Mouse (Mus musculus): ENCODE results near the gene Nxn.

Nxn gene

GRCm38 (mm10) chr11:76334966-76335365 is 64.0 kb downstream of the Nxn start:
- in situ Hi-C loops (cut with MboI): no loop called here

- in situ Hi-C loops (cut with MboI): no loop called here
Observed at GRCm38 (mm10) chr11:76332240-76332639, 66.7 kb downstream of the Nxn start.

GRCm38 (mm10) chr11:76328522-76329290 is 70.2 kb downstream of the Nxn start:
- in situ Hi-C loops (cut with MboI): no loop called here

- in situ Hi-C loops (cut with MboI): no loop called here
Observed at GRCm38 (mm10) chr11:76328084-76328483, 70.9 kb downstream of the Nxn start.

GRCm38 (mm10) chr11:76326672-76327071 is 72.3 kb downstream of the Nxn start:
- in situ Hi-C loops (cut with MboI): no loop called here

DNA sequence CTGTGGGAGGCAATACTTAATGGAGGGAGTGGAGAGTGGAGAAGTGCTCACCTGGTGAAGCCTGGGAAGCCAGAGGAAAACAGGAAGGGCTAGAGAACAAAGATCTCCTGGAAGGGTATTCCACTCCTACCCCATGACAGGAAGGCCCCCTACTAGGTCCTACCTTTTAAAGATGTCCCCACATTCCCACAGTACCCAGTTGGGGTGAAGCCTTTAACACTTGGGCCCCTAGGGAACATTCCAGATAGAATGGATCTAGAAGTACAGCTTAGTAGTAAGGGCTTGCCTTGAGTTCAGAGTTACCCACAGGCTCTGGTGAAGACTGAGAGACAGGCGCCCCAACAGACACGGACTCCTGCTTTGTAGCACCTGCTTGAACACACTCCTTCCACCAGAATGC is 72.9 kb downstream of the Nxn start:
- in situ Hi-C loops (cut with MboI): no loop called here

DNA sequence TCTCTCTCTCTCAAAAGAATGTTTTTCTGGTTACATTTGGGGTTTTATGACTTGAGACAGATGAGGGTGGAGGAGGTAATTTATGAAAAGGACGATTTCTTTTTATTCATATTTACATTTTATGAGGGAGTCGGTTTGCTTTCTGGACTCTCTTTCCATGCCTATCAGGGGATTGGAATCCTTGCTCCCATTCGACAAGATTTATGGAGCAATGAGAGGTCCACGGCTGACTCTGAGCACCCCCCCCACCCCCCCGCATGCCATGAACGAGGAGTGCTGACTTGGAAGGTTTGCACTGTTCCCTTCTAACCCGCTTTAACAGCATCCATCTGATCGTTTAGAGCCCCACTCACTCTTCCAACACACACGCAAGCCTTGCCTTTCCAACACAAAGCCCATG is 74.1 kb downstream of the Nxn start:
- in situ Hi-C loops (cut with MboI): no loop called here

GRCm38 (mm10) chr11:76324207-76324606 is 74.7 kb downstream of the Nxn start:
- in situ Hi-C loops (cut with MboI): no loop called here

GRCm38 (mm10) chr11:76322939-76323338 is 76.0 kb downstream of the Nxn start:
- in situ Hi-C loops (cut with MboI): no loop called here

GRCm38 (mm10) chr11:76322081-76322480 is 76.9 kb downstream of the Nxn start:
- in situ Hi-C loops (cut with MboI): no loop called here

- in situ Hi-C loops (cut with MboI): no loop called here
Observed at GRCm38 (mm10) chr11:76320475-76320874, 78.5 kb downstream of the Nxn start.

- in situ Hi-C loops (cut with MboI): no loop called here
Observed at GRCm38 (mm10) chr11:76319714-76320435, 79.1 kb downstream of the Nxn start.

GRCm38 (mm10) chr11:76317904-76318303 is 81.0 kb downstream of the Nxn start:
- in situ Hi-C loops (cut with MboI): no loop called here

GRCm38 (mm10) chr11:76315785-76316444 is 83.0 kb downstream of the Nxn start:
- in situ Hi-C loops (cut with MboI): no loop called here

DNA sequence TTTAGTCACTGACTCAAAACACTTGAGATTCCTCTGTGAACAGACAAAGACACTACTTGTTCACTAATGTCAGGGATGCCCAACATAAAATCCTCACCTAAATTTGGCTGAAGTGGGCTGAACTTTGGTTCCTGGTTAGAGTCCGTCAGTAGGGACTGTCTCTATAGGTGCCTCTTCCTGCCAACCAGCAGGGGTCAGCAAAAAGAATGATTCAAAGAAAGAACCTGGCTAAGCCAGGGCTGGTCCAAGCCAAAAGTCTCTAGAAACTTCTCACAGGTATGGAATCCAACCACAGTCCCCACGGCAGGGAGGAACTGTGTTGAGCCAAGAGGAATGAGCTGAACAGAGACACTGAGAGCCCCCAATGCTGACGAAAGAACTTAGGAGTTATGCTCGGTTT is 84.2 kb downstream of the Nxn start:
- in situ Hi-C loops (cut with MboI): no loop called here

- in situ Hi-C loops (cut with MboI): no loop called here
Observed at GRCm38 (mm10) chr11:76314140-76314539, 84.8 kb downstream of the Nxn start.

DNA sequence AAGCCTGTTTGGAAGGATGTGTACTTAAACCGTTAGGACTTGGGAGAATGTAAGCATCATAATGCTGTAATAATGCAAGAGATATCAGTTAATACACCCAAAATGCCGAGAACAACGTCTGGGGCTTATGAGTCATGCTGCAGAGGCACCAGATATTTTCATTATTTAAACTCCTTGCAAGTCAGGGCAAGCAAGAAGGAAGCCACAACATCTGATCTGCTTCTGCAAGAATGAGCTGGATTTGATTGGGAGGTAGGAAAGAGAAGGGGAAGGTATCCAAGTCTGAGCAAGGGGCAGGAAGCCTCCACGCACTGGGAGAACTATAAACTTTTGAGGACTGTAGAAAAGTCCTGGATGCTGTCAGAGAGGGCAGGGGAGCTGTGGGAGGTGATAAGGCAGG is 86.1 kb downstream of the Nxn start:
- in situ Hi-C loops (cut with MboI): no loop called here

DNA sequence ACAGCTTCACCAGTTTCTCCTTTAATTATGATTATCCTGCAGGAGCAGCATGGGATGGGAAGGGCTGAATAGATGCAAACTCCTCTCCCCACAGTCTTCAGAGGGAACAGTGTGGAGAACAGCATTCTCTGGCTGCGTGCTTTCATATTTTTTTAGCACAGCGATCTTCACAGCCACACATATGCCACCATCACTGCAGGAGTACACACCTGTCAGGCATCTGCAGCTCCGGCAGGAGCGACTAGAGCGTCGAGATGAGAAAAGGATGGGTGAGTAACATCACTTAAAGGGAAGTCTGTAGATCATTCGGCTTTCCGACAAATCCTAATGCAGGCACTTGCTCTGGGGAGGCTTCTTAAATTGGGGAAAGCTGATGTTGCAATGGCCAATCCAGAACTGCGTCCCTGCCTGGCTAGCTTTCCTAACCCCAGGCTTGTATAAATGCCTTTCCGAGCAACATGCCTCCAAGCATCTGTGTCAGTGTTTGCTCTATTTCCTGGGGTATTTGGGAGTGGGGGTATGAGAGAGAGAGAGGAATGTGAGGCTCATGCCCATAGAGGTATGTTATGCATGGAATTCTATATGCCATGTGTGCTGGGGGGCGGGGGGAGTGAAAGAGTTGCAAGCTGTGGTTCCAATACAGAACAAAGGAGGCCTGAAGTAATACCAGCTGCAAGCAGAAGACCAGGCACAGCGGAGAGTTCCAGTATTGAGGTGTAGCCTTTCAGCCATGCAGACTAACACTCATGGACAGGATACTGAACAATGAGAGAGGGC is 87.5 kb downstream of the Nxn start:
- in situ Hi-C loops (cut with MboI): no loop called here

DNA sequence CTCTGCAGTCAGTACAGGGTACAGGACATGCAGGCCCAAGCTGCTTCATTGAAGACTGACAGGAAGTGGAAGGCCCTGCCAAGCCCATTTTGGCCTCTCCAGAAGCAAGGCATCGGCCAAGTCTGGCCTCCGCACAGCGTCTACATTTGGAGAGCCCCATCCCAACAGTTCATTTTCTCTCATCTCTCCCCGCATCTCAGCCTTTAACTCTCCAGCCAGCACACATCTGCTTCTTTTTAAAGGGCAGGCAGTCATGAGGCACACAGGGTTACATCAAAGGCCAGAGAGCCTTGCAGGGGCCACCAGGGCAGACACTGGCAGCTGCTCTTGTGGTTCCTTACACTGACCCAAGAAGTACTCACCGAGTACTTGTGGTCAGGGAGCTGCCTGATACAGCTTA is 89.1 kb downstream of the Nxn start:
- in situ Hi-C loops (cut with MboI): no loop called here

DNA sequence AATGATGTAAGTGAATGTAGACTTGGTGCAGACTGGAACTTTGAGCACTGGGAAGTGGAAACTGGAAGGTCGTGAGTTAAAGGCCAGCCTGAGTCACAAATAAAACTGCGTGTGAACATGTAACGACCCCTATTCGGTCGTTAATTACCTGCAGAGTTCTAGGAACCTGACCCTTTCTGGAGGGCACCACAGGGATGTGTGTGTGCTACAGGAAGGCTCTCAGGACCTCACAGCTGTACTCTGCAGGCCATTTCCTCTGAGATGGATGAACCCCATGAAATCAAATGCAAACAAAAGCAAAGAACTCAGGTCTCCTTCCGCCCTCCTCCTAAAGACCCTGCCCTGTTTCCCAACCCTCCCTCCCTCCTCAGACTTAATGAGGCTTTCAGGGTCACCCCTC is 89.9 kb downstream of the Nxn start:
- in situ Hi-C loops (cut with MboI): no loop called here

GRCm38 (mm10) chr11:76306769-76307168 is 92.2 kb downstream of the Nxn start:
- in situ Hi-C loops (cut with MboI): no loop called here

DNA sequence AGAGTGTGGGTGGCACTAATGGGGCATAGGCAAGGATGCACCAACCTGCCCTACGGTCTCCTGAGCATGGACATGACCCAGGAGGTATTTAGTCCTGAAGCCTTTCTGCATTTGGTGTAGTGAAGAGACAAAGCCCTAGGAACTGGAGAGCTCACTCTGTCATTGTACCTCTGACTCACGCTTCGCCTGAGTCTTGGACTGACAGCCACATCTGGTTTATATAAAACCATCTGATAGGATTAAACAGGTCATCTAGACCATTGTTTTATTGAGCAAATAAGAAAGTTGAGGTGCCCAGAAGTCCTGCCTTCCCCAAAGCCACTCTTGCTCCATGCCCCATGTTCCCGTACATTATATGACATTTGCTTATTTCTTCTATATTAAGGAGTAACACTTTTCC is 93.4 kb downstream of the Nxn start:
- in situ Hi-C loops (cut with MboI): no loop called here

Data from mature B cell (primary cell).